Mouse (Mus musculus): ENCODE measurements around the gene Ppif.

Ppif gene

GRCm38 (mm10) chr14:25693888-25694568 is at the start of gene Ppif:
Gene Ppif, plus strand, starts transcription at chr14:25694154.
- under 1% methylated on average over 70 of the region's 70 CpGs for WGBS

GRCm38 (mm10) chr14:25645717-25646116 is 48.2 kb upstream of the Ppif start:
- WGBS: 83% methylated on average over 9 of the region's 9 CpGs

GRCm38 (mm10) chr14:25646161-25646621 is 47.8 kb upstream of the Ppif start:
- WGBS: 75% methylated on average over 2 of the region's 2 CpGs

GRCm38 (mm10) chr14:25651131-25651530 is 42.8 kb upstream of the Ppif start:
- WGBS: 97% methylated on average over 4 of the region's 4 CpGs

- WGBS: 88% methylated on average over 9 of the region's 9 CpGs
Observed at GRCm38 (mm10) chr14:25651905-25652304, 42.0 kb upstream of the Ppif start.

GRCm38 (mm10) chr14:25654401-25655197 is 39.4 kb upstream of the Ppif start:
- 55% methylated on average over 14 of the region's 14 CpGs for WGBS

GRCm38 (mm10) chr14:25660661-25661060 is 33.3 kb upstream of the Ppif start:
- 41% methylated on average over 11 of the region's 11 CpGs for WGBS

- 83% methylated on average over 17 of the region's 17 CpGs for WGBS
Observed at GRCm38 (mm10) chr14:25661185-25661920, 32.6 kb upstream of the Ppif start.

GRCm38 (mm10) chr14:25663649-25664309 is 30.2 kb upstream of the Ppif start:
- WGBS: 76% methylated on average over 7 of the region's 7 CpGs

GRCm38 (mm10) chr14:25664310-25664695 is 29.7 kb upstream of the Ppif start:
- WGBS: 74% methylated on average over 7 of the region's 7 CpGs

GRCm38 (mm10) chr14:25665314-25665970 is 28.5 kb upstream of the Ppif start:
- WGBS: 69% methylated on average over 19 of the region's 19 CpGs

- WGBS: 73% methylated on average over 2 of the region's 2 CpGs
Observed at GRCm38 (mm10) chr14:25666668-25667376, 27.1 kb upstream of the Ppif start.

- 48% methylated on average over 3 of the region's 3 CpGs for WGBS
Observed at GRCm38 (mm10) chr14:25667587-25667986, 26.4 kb upstream of the Ppif start.

- WGBS: 63% methylated on average over 7 of the region's 7 CpGs
Observed at GRCm38 (mm10) chr14:25679625-25680024, 14.3 kb upstream of the Ppif start.

- WGBS: 79% methylated on average over 6 of the region's 6 CpGs
Observed at GRCm38 (mm10) chr14:25682020-25682419, 11.9 kb upstream of the Ppif start.

GRCm38 (mm10) chr14:25686216-25686945 is 7.6 kb upstream of the Ppif start:
- WGBS: 82% methylated on average over 7 of the region's 7 CpGs

GRCm38 (mm10) chr14:25686983-25687901 is 6.7 kb upstream of the Ppif start:
- 92% methylated on average over 10 of the region's 10 CpGs for WGBS

- 49% methylated on average over 6 of the region's 6 CpGs for WGBS
Observed at GRCm38 (mm10) chr14:25693271-25693887, 575 bp upstream of the Ppif start.
